Mouse (Mus musculus) olfactory bulb, adult 2 months (tissue): Measurements from ENCODE around the gene Nav2. TPM values are rescaled to one million over a fixed set of nuclear protein-coding genes. Genes with fewer than 3 reads are reported as not detected.

ENCODE experiments used
- H3K27ac ChIP-seq: fragments of 200-500 bp; 2 replicates; pipeline ENCODE4 v1.5.1; 2012; ENCODE audit warnings: low read depth, low read length; ENCODE audit not compliant: insufficient read depth
- H3K4me1 ChIP-seq: fragments of 200-500 bp; 2 replicates; pipeline ENCODE4 v1.6.1; 2012; ENCODE audit warnings: low read length; ENCODE audit not compliant: control insufficient read depth, insufficient read depth
- H3K4me3 ChIP-seq: fragments of 200-500 bp; 2 replicates; pipeline ENCODE4 v1.5.1; 2012; ENCODE audit warnings: mild to moderate bottlenecking, low read depth, low read length, moderate library complexity; ENCODE audit not compliant: insufficient read depth
- CTCF ChIP-seq: fragments of 200-500 bp; IDR thresholded peaks from 2 replicates; pipeline ENCODE4 v1.5.1; 2012; ENCODE audit warnings: low read depth, mild to moderate bottlenecking, low read length, moderate library complexity; ENCODE audit not compliant: insufficient read depth
- POLR2A ChIP-seq: fragments of 200-500 bp; IDR thresholded peaks from 2 replicates; pipeline ENCODE4 v1.6.1; 2012; ENCODE audit warnings: mild to moderate bottlenecking, low read depth, low read length, moderate library complexity; ENCODE audit not compliant: insufficient read depth
- WGBS: fragments of 180-500 bp; shearing (Covaris S2); methylation state at CpG from one replicate; pipeline ENCODE4 v1.1.7; 2018; 5-methylcytosine and 5-hydroxymethylcytosine counted together
- polyA plus RNA-seq: library from polyadenylated mRNA; stranded (reverse); fragments of >200 nt; gene quantifications from 2 replicates; pipeline ENCODE4 v1.2.4, GENCODE M21; 2012; ENCODE audit warnings: low replicate concordance; ENCODE audit not compliant: missing spikeins, insufficient read depth, insufficient read length

The Nav2 gene
- polyA plus RNA-seq, 1 experiment: 57.3 TPM

DNA sequence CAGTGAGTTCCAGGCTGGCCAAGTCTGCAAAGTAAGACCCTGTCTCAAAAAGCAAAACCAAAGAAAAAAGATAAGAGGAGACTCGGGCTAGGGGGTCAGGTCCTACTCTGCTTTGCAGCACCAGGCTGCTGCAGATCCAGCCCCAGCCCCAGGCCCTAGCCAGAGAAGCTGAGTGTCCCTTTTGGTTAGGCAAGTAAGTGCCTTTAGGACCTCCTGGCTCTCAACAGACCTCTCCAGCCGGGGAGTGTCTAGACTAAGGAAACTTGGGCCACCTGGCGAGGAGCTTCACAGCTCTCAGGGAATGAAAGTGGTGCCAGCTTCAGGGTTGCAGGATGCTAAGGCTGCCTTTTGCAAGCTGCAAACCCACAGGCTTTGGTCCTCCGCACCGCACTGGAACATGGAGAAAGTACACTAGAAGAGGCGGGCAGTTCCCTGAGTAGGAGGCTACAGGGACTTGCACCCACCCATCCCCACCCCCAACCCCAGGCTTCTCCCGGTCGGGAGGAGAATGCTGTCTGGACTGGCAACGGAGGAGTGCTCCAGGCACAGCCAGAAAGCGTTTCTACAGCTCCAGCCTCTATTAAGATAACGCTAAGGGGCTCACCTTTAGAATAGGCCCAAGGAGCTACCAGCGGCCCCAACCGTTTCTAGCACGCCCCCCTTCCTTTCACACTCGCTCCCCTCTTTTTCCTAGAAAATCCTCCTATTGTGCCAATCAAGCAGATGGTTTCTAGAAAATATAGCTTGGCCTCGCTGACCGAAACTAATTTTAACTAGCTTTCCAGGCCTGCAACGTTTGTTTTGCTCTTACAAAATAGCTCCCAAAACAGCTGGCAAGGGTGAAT lies 731.6 kb downstream of the Nav2 start:
- WGBS: 27% methylated on average over 18 of the region's 18 CpGs
- TF ChIP-seq POLR2A: no peak
- TF ChIP-seq CTCF: no peak

DNA sequence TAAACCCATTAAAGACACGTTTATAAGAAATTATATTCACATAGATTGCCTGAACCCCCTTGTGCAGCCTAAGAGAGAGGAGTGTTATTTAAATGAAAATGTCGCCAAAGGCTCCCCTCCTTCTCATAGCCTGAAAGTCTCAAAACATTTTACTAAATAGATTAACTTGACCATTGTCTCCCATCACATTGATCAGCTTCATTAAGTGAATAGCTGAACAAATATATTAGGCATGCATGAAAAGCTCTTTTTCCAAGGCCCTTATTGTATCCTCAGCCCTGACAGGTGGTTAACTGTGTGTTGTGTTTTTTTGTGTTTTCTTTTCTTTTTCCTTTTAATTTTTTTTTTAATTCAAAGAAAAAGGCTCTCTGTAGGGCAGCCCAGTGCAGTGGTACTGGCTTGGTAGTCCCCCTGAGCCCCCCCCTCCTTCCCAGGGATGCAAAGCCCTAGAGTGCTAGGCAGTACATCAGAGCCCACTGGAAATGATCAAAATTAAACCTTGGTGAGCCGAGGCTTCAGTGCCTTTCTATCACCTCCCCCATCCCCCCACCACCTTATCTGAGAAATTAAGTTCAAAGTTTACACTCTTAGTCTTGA lies 732.3 kb downstream of the Nav2 start:
- H3K4me3 ChIP-seq: no peak overlapping the region
- H3K27ac ChIP-seq: no peak overlapping the region
- 36% methylated on average over 3 of the region's 3 CpGs for WGBS
- no peaks in the 10 kb centered on the region for H3K4me1 ChIP-seq
- TF ChIP-seq POLR2A: no peak
- TF ChIP-seq CTCF: no peak

More for the DNA sequence above, 731.6 kb downstream of the Nav2 start:
- Histone ChIP-seq H3K27ac (no peak overlapping the region), H3K4me3 (no peak overlapping the region), H3K4me1 (no peaks in the 10 kb centered on the region)

Other genes starting within 250 kb of the Nav2 start
- not detected in 2 replicates for gene Zdhhc13, start 119.7 kb upstream of the Nav2 start, polyA plus RNA-seq
- gene Csrp3, start 60.7 kb upstream of the Nav2 start, polyA plus RNA-seq: not detected in 2 replicates
- not detected in 2 replicates for gene E2f8, start 27.1 kb upstream of the Nav2 start, polyA plus RNA-seq